Mouse (Mus musculus) kidney, adult 2 months (tissue): Measurements from ENCODE around the gene Tbxas1. TPM values are rescaled to one million over a fixed set of nuclear protein-coding genes. Genes with fewer than 3 reads are reported as not detected.

Experiments used
- DNase-seq: peaks from one replicate; pipeline ENCODE4 v3.0.0; 2021
- H3K27ac ChIP-seq: fragments of 200-500 bp; 2 replicates; pipeline ENCODE4 v1.5.1; 2012; ENCODE audit warnings: low read depth, low read length, control low read depth, inconsistent platforms; ENCODE audit not compliant: insufficient read depth
- H3K27me3 ChIP-seq: fragments of 200-500 bp; replicated peaks from 2 replicates; pipeline ENCODE4 v1.6.1; 2012; ENCODE audit warnings: mild to moderate bottlenecking, moderate library complexity, low read length, inconsistent platforms; ENCODE audit not compliant: control insufficient read depth, insufficient read depth
- H3K36me3 ChIP-seq: fragments of 200-500 bp; 2 replicates; pipeline ENCODE4 v1.6.1; 2012; ENCODE audit warnings: mild to moderate bottlenecking, moderate library complexity, low read length, inconsistent platforms; ENCODE audit not compliant: control insufficient read depth, insufficient read depth
- H3K4me1 ChIP-seq: fragments of 200-500 bp; 2 replicates; pipeline ENCODE4 v1.6.1; 2011; ENCODE audit warnings: low read length; ENCODE audit not compliant: control insufficient read depth, insufficient read depth
- H3K4me3 ChIP-seq: fragments of 200-500 bp; 2 replicates; pipeline ENCODE4 v1.5.1; 2011; ENCODE audit warnings: mild to moderate bottlenecking, low read depth, low read length, control low read depth; ENCODE audit not compliant: insufficient read depth
- CTCF ChIP-seq: fragments of 200-500 bp; conservative IDR thresholded peaks from 2 replicates; pipeline ENCODE4 v1.5.1; 2011; ENCODE audit warnings: low read depth, mild to moderate bottlenecking, control low read depth, low read length, moderate library complexity, mixed read lengths; ENCODE audit not compliant: insufficient read depth, insufficient read length
- POLR2A ChIP-seq: fragments of 200-500 bp; IDR thresholded peaks from one replicate; pipeline ENCODE4 v1.6.1; 2011; ENCODE audit warnings: low read depth, low read length, control low read depth
- WGBS: fragments of 180-500 bp; shearing (Covaris S2); methylation state at CpG from one replicate; pipeline ENCODE4 v1.1.7; 2018; 5-methylcytosine and 5-hydroxymethylcytosine counted together
- polyA plus RNA-seq: library from polyadenylated mRNA; depleted of rRNA; stranded (reverse); fragments of >200 nt; gene quantifications from 2 replicates; pipeline ENCODE4 v1.2.3, GENCODE M21; 2012; rRNA removed

Gene Tbxas1
- polyA plus RNA-seq, 1 experiment: 19.5 TPM

GRCm38 (mm10) chr6:39131480-39131879 is 256.3 kb downstream of the Tbxas1 start:
- TF ChIP-seq POLR2A (no peak), CTCF (no peak)
- WGBS: 56% methylated on average over 4 of the region's 4 CpGs
- no peak for DNase-seq

GRCm38 (mm10) chr6:39132556-39132955 is 257.4 kb downstream of the Tbxas1 start:
- H3K36me3 ChIP-seq: peaks cover 2% of the 10 kb centered on the region; the same call in 1 of the 2 replicates
- DNase-seq: no peak
- H3K27ac ChIP-seq: no peak overlapping the region
- TF ChIP-seq CTCF (no peak), POLR2A (no peak)
- no peaks in the 10 kb centered on the region for H3K4me1 ChIP-seq
- WGBS: 76% methylated on average over 5 of the region's 5 CpGs
- H3K4me3 ChIP-seq: no peak overlapping the region
- H3K27me3 ChIP-seq: no peaks in the 10 kb centered on the region

More at GRCm38 (mm10) chr6:39131480-39131879, 256.3 kb downstream of the Tbxas1 start:
- no peak overlapping the region for H3K4me3 ChIP-seq
- no peaks in the 10 kb centered on the region for H3K4me1 ChIP-seq
- peaks cover 2% of the 10 kb centered on the region; the same call in 1 of the 2 replicates for H3K36me3 ChIP-seq
- no peaks in the 10 kb centered on the region for H3K27me3 ChIP-seq
- no peak overlapping the region for H3K27ac ChIP-seq

Other genes with a start within 250 kb of the Tbxas1 start
- 2.3 and 3.7 TPM in 2 replicates for gene Klrg2, start 238.2 kb upstream of the Tbxas1 start, polyA plus RNA-seq
- gene Clec2l, start 212.3 kb upstream of the Tbxas1 start, polyA plus RNA-seq: 0.61 and 0.66 TPM in 2 replicates
- 46.4 and 50.8 TPM in 2 replicates for gene Hipk2, start 761 bp downstream of the Tbxas1 start, polyA plus RNA-seq
- 18.8 and 20.1 TPM in 2 replicates for gene Parp12, start 242.9 kb downstream of the Tbxas1 start, polyA plus RNA-seq